Mouse (Mus musculus): ENCODE data around the gene Itpr3.
A peak's percentile ranks its signal among the peaks of the same experiment; 100 is the strongest.

Itpr3 gene

DNA sequence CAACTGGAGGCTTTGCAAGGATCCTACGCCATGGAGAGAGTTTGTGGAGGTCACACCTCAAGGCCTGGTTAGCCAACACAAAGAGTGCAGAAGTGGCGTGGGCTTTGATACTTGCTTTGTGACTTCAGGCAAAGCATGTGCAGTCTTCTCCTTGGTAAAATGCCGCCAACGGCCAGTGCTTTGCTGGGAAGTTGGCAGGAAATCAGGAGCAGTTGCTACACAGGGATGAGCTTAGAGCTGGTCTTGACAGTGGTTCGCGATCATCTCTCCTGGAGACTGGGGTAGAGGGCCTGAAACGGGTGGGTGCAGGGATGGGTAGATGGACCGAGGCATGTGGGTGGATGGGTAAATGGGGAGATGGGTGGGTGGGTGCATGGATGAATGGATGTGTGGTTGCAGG is 15.3 kb downstream of the Itpr3 start:
- DNase-seq = no peak

DNA sequence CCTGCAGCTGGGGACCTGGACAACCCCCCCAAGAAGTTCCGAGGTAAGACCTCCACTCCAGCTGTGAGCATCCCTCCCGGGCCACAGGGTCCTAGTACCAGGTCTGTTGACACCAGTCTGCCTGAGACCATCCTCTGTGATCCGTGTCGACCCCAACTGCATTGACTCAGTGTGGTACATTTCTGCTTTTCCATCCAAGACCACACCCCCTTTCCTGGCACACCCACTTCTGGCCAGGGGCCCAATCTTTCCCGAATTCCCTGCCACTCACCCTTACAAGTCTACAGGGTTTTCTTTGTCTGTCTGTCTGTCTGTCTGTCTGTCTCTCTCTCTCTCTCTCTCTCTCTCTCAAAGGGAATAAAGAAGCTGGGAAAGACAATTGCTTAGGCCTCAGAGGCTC is 16.0 kb downstream of the Itpr3 start:
- DNase-seq = no peak

DNA sequence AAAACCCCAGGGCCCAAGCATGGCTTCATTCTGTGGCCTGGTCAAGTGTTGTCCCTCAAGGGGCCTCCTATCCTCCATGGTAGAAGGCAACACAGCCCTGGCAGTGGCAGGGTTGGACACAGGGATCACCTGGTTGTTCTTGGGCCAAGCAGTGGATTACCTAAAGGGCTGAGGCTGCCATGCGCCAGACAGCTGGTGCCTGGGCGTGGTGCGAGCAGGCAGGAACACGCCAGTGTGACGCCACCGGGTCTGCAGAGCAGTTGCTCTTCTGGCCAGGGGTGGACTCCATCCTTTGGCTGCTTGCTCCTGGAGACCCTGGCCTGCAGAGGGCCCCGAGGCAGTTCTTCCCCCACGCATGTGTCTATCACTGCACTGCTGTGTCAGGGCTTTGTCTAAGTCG is 16.7 kb downstream of the Itpr3 start:
- no peak for DNase-seq

GRCm38 (mm10) chr17:27074236-27074635 is 17.1 kb downstream of the Itpr3 start:
- DNase-seq = no peak

DNA sequence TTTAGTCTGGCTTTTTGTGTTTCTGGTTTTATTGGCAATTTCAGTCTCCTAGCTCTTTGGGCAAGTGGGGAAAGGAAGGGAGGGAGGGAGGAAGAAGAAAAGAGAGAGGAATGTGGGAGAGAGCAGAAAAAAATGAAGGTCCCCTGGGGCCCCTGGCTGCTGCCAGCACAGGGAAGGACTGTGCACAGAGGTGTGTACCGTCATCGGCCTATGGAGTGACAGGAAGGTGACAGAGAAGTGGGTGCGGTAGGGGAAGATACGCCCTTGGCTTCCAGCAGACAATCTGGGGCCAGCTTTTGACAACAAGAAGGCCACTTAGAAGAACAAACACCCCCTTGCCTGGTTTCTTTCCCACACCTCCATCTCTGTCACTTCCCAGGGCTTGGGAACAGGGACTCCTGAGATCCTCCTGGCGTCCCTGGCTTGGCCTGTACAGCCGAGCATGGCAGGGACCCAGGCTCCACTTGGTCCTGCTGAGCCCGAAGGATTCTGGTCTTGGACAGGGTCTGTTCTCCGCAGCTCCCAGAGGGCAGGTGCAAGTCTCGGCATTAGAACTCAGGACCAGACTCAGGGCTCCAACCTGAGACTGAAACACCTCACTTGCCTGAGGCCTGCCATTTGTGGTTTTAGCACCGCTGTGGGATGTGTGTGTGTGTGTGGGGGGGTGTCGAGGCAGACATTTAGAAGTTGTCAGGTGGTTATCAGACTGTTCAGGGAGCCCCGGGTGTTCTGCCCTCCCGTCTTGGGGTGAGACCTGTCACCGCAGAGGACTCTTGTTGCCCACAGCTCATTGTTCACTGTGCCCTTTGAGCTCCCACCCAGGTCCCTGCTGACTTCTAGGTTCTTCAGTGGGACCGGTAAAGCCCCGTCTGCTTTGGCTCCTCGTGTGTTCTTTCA is 18.0 kb downstream of the Itpr3 start:
- no peak for DNase-seq

- DNase-seq = no peak
Observed at GRCm38 (mm10) chr17:27077133-27077532, 20.0 kb downstream of the Itpr3 start.

DNA sequence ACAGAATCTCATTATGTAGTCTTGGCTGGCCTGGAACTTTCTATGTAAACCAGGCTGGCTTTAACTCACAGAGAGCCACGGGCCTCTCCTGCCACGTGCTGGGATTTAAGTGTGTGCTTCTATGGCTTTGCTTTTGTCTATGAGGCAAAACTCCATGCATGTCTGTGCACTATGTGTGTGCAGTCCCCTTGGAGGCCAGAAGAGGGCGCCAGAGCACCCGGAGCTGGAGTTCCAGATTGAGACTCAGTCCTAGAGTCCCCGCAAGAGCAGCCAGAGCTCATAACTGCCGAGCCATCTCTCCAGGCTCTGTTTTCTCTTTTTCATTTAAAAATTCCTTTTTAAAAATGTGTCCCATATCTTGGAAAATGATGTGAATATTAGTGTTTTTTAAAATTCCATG is 20.8 kb downstream of the Itpr3 start:
- no peak for DNase-seq

GRCm38 (mm10) chr17:27078499-27078898 is 21.4 kb downstream of the Itpr3 start:
- no peak for DNase-seq

DNA sequence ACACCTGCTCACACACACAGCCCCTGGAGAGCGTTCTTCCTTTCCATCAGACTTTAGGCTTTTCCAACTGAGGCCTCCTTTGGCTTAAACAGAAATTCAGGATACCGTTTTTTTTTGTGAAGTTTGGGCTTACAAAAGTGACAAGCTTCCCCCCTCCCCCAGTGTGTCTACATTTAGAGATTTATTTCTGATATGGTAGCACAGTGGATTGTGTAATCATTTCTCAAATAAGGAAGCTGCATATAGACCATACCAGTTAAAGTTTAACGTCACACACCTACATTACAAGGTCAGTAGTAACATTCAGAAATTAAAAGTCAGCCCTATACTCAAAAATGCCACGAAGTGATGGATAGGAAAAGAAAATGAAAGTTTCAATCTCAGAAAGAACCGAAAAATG is 24.8 kb downstream of the Itpr3 start:
- no peak for DNase-seq

GRCm38 (mm10) chr17:27082796-27083195 is 25.7 kb downstream of the Itpr3 start:
- no peak for DNase-seq

DNA sequence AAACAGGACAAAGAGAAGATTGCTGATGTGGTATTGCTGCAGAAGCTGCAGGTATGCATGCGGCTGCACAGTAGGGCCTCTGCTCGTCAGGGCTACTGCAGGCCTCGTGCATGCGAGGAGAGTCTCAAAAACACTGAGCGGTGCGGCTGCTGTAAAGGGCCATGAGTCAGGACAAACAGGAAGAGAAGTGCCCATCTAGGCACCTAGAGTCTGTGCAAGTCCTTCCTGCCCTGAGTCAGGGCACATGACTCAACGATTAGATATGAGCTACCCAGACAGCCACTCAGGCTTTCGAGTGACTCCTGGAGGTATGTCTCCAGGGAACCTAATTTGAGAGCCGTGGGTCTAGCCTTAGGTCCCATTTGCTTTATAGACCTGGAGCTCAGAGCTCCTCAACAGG is 26.5 kb downstream of the Itpr3 start:
- no peak for DNase-seq

- DNase-seq = peak; percentile 80
Observed at GRCm38 (mm10) chr17:27085676-27086075, 28.6 kb downstream of the Itpr3 start.

GRCm38 (mm10) chr17:27087426-27087825 is 30.3 kb downstream of the Itpr3 start:
- DNase-seq = peak; percentile 55

GRCm38 (mm10) chr17:27090068-27090467 is 33.0 kb downstream of the Itpr3 start:
- DNase-seq = no peak

DNA sequence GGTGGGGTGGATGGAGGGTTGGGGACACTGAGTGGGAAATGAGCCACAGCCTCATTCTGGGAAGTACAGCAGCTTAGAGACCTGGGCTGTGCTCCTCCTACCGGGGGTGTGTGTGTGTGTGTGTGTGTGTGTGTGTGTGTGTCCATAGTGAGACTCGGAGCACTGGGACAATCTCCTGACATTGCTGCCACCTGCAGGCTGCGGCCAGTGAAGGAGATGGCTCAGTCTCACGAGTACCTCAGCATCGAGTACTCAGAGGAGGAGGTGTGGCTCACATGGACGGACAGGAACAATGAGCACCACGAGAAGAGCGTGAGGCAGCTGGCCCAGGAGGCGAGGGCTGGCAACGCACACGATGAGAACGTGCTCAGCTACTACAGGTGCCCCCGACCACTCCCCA is 38.6 kb downstream of the Itpr3 start:
- peak; percentile 79 for DNase-seq

GRCm38 (mm10) chr17:27101675-27102074 is 44.6 kb downstream of the Itpr3 start:
- DNase-seq = no peak

DNA sequence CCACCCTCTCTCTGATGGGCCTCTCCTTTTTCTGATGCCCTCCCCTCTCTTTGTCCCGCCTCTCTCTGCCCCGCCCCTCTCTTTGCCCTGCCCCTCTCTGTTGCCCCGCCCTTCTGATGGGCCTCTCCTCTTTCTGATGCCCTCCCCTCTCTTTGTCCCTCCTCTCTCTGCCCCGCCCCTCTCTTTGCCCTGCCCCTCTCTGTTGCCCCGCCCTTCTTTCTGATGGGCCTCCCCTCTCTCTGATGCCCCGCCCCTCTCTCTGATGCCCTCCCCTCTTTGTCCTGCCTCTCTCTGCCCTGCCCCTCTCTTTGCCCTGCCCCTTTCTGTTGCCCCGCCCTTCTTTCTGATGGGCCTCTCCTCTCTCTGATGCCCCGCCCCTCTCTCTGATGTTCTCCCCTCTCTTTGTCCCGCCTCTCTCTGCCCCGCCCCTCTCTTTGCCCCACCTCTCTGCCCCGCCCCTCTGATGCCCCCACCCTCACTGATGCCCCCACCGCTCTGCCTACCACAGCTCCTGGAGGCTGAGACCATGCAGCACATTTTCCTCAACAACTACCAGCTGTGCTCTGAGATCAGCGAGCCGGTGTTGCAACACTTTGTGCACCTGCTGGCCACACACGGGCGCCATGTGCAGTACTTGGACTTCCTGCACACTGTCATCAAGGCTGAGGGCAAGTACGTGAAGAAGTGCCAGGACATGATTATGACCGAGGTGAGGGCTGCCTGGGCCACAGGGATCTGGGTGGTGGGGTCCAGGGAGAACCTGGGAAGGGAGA is 48.8 kb downstream of the Itpr3 start:
- no peak for DNase-seq

DNA sequence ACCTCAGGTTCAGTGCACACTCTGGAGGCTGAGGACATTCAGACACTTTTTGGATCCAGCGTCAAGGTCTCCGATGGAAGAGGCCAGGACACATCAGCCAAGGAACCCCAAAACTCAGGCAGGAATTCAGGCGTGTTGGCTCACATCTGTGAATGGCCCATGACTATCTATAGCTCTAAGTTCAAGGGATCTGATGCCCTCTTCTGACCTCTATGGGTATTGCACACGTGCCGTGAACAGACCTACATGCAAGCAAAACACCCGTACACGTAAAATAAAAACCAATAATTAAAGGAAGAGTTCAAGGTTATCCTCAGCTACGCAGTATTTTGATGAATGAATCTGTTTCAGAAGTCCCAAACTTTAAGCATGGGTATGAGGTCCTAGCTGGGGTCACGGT is 49.6 kb downstream of the Itpr3 start:
- DNase-seq = peak; percentile 45

DNA sequence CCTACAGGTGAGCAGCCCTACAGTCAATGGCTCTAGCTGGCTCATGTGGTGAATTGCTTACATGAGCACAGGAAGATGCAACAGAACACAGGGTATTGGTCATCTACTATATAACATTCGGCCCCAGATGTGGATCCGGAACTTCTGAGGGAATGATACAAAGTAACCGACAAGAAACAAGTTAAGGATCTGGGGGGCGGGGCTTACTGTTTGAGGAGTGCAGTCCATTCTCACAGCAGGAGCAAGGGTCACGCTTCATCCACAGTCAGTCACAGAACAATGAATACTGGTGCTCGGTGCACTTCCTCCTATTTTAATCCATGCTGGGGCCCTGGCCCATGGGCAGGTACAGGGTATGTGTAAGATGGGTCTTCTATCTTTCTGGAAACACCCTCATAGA is 50.8 kb downstream of the Itpr3 start:
- no peak for DNase-seq

GRCm38 (mm10) chr17:27110072-27110471 is 53.0 kb downstream of the Itpr3 start:
- DNase-seq = no peak

DNA sequence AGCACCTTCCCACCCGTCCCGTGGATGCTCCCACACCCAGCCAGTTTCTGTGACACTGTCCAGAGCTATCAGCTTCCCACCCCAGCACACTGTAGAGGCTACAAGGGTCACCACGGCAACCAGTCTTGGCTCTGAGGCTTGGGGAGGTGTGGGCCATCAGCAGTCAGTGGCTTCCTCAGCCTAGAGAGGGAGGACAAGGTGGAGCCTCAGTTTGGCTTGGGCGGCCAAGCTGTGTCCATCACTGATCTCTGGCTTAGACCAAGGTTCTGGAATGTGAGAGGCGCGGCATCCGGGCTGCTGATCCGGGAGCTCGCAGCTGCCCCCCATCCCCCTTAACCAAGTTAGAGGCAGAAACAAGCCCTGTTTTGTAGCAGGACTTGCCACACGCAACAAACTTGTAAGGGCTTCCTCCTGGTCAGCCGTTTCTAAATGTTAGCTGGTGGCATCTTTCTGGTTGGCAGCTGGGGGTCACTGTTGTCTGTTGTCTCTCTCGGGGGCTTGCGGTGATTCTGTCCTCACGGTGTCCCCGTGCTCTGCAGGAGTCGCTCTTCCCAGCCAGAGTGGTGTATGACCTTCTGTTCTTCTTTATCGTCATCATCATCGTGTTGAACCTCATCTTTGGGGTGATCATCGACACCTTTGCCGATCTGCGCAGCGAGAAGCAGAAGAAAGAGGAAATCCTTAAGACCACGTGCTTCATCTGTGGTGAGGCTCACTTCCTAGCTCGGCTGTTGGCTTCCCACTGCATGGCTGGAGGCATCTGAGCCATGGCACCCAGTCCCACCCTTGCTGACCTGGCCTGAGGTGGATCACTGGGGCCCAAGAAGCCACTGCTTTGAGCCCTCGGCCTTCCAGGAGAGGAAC is 61.8 kb downstream of the Itpr3 start:
- DNase-seq = peak; percentile 67

DNA sequence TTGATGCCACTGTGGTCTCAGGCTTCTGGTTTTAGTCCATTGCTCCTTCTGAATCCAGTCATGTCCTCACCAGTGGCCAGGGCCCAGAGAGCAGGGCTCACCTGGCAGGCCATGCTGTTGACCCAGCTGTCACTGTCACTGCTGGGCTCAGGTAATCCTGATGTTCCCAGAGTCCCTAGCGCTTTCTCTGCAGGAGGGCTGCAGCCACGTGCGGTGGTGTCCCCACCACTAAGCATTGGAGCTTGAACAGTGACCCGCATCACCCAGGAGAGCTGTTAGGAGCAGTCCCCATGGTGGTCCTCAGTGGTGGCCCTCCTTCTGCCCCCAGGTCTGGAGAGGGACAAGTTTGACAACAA is 62.4 kb downstream of the Itpr3 start:
- DNase-seq = no peak

- DNase-seq = no peak
Observed at GRCm38 (mm10) chr17:27119954-27120353, 62.9 kb downstream of the Itpr3 start.

Data from kidney, postnatal 10 days (tissue).